Mouse (Mus musculus) right cerebral cortex, postnatal 36 days (tissue): ENCODE results near the gene Ypel2.

ENCODE experiments used
- DNase-seq, 2 experiments: peaks; one replicate each; pipeline ENCODE4 v3.0.0; 2022; ENCODE audit warnings: low spot score in 2 of 2, mixed read lengths in 1 of 2

Ypel2 gene

DNA sequence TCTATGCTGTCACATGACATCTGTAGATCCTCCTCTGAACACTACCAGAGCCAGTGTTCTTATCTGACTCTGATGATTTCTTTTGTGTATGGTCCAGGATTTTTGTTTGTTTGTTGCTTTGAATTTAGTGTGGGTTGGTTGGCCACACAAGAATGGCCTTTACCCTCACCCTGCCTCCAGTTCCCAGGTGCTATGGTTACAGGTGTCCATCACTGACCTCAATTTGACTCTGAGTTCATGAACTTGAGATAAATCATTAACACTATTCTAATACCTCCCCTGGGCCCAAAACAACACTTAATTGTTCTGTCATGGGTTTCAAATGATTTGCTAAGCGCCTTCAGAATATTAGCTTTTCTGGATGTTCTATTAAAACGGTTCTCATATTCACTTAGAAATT lies 61.3 kb downstream of the Ypel2 start:
- no peak for DNase-seq

DNA sequence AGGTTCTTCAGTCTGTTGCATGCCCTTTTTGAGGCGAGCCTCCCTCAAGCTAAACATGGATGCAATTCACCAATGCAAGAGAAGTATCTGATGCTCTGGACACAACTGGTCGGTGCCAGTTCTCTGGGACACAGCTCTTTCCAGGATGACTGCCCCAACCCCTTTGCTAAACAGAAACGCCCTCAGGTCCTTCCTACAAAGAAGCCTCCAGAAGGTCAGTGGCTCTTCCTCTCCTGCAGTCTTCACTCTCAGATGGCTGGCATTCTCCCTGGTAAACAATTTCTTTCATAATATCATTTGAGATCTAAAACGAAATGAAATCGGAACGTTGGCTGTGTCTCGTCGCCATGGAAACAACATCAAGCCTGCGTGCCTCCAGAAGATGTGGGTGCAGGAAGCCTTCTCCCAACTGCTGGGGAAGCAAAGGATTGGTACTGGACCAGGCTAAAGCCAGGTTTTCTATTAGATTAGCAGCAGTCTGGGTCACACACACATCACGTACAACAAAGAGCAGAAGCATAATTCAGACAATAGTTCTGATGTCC lies 62.8 kb downstream of the Ypel2 start:
- peak; percentile 70 to 74 for DNase-seq

DNA sequence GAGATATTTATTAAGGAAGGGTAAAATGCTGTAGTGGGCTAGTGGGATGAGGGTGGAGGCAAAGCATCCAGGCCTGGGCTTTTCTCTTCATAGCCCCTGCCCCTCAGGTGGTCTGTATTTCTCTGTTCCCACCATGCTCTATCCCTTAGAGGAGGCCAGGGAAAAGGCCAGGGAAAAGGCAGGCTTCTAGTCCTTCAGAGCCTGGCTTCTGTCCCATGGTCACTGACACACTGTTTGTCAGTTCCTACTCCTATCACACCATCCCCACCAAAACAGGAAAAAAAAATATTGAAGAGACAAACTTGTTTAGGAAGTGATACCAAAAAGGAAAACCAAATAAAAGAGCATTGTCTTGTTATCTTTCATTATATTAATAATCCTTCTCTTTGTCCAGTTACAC lies 63.5 kb downstream of the Ypel2 start:
- DNase-seq, result no peak

DNA sequence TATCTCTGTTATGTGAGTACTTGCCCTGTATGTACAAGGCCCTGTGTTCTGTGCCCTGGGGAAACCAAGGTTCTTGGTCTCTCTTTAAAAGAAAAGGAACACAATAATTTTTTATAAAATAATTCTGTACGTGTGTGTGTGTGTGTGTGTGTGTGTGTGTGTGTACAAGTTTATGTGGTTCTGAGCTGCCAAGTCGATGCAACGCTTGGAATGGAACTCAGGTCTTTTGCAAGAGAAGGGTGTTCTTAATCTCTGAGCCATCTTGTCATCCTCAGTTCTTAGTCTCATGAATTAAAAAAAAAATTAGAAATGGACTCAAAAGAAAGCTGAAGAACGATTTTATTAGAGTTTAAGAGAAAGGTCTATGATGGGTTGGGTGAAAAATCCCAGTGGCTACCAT lies 64.0 kb downstream of the Ypel2 start:
- no peak for DNase-seq

DNA sequence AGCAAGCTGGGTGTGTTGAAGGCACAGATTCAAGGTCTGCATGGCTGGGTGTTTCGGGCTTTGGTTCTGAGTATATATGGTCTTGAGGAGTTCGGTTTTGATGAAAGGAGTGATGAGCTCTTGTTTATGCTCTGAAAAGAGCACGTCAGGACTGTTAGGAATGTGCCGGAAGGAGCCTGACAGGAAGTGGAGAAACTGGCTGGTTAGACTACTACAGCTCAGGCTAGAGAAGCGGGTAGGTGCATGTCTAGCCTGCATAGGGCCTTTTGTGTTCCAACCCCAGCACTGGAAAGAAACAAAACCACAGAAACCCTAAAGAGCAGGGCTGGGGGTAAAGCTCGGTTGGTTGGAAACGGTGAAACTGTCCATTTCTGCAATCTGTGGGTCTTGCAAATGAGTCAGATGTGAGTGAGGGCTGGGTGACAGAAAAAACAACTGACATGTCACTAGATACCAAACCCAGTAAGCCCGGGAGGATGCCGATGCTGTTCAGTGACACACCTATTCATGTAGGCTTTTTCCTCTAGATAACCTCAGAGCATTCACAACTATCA lies 68.3 kb downstream of the Ypel2 start:
- no peak for DNase-seq

- no peak for DNase-seq
Measured at GRCm38 (mm10) chr11:86924629-86925028, 68.9 kb downstream of the Ypel2 start.

DNA sequence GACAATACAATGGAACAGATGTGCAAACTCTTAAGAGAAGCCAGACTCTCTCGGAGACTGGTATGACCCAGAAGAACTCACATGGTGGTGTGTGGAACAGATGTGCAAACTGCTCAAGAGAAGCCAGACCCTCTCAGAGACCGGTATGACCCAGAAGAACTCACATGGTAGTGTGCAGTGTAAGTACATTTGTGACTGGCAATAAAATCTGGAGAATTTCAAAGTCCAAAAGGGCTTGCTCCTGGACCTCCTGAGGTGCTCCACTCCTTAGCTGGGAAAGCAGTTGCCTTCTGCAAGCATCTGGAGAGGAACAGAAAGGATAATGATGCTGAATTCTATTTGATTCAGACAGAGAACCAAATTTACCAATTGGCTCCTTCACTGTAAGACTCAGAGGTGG lies 69.9 kb downstream of the Ypel2 start:
- DNase-seq, result no peak

GRCm38 (mm10) chr11:86922029-86922428 lies 71.5 kb downstream of the Ypel2 start:
- no peak for DNase-seq

GRCm38 (mm10) chr11:86921335-86921734 lies 72.2 kb downstream of the Ypel2 start:
- no peak for DNase-seq

GRCm38 (mm10) chr11:86920111-86921080 lies 73.1 kb downstream of the Ypel2 start:
- peak in 1 of 2 experiments; percentile 25 for DNase-seq

DNA sequence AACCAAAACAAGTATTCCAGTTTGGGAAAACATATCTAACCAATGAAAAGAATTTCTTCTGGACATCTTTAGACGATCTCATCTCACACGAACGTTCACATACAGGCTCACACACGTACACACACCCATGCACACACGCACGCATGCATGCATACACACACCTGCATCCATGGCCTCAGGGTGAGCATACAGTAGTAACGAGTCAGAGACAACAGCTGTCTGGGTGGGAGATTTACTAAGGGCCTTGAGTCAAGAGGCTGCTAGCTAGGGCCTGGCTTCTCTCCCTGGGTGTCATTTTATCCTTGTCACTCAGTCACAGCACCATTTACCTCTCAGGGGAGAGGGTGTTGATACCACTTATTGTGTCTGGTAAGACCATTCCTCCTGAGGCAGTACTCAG lies 74.0 kb downstream of the Ypel2 start:
- DNase-seq, result no peak

DNA sequence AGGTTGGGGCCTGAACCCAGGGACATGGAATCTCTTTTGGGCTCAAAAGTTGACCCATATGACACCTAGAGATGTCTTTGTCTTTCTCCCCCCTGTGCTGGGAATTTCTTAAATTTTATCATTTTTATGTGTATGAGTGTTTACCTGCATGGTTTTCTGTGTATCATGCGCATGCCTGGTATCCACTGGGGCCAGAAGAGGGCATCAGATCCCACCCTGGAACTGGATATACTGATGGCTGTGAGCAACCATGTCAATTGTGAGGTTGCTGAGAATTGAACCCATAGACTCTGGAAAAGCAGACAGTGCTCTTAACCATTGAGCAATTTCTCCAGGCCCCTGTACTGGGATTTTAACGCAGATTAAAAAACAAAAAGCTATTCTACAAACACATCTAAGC lies 76.0 kb downstream of the Ypel2 start:
- DNase-seq, result no peak

GRCm38 (mm10) chr11:86916596-86917249 lies 76.8 kb downstream of the Ypel2 start:
- peak in 1 of 2 experiments; percentile 50 for DNase-seq

- peak; percentile 59 to 72 for DNase-seq
Measured at GRCm38 (mm10) chr11:86914329-86914728, 79.2 kb downstream of the Ypel2 start.

DNA sequence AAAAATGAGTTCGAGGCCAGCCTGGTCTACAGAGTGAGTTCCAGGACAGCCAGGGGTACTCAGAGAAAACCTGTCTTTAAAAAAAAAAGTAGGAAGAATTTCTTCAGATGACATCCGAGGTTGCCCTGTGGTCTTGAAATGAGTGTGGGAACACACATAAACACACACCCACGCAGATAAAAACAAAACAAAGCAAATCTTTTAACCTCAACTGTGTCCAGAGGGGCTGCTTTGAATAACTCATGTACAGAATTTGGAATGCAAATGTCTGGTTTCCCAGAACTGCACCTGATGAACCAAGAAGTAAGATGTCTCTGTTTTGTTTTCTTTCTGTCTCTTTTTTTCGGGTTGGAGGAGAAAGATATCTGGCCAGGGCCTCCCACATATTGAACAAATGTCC lies 83.3 kb downstream of the Ypel2 start:
- no peak for DNase-seq

DNA sequence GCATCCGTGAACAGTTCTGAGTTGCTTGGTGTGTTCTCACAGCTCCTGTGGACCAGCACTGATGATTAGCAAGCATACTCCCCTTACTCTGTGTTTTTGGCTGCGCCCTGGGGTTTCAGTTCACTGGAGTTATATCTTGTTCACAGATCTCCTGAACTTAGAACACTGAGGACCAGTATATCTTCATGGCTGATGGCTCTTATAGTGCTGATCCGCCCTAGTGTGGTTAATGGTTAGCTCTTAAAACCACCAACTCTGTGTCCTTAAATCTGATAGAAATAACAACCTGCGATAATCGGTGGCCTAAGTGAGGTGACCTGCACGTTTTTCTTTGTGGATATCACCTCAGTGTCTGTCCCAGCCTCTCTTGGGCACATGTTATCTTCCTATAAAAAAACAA lies 84.5 kb downstream of the Ypel2 start:
- DNase-seq, result no peak

DNA sequence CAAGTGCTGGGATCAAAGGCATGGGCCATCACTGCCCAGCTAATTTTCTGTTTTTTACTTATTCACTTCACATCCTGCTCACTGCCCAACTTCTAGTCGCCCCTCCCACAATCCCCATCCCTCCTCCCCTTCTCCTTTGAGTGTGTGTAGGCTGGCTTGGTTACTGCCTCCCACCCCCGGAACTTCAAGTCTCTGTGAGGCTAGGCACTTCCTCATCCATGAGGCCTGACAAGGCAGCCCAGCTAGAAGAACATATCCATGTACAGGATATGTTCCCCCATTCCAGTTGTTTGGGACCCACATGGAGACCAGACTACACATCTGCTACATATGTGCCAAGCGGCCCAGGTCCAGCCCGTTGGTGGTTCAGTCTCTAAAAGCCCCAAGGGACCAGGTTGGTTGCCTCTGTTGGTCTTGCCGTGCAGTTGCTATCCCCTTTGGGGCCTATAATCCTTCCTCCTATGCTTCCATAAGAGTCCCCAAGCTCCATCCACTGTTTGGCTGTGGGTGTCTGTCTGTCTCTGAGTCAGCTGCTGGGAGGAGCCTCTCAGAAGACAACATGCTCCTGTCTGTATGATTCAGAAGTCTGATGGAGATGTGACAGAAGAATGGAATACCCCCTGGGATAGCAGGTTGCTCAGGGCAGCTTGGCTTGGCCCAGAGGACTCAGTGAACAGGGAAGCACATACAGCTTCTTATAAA lies 85.5 kb downstream of the Ypel2 start:
- no peak for DNase-seq

DNA sequence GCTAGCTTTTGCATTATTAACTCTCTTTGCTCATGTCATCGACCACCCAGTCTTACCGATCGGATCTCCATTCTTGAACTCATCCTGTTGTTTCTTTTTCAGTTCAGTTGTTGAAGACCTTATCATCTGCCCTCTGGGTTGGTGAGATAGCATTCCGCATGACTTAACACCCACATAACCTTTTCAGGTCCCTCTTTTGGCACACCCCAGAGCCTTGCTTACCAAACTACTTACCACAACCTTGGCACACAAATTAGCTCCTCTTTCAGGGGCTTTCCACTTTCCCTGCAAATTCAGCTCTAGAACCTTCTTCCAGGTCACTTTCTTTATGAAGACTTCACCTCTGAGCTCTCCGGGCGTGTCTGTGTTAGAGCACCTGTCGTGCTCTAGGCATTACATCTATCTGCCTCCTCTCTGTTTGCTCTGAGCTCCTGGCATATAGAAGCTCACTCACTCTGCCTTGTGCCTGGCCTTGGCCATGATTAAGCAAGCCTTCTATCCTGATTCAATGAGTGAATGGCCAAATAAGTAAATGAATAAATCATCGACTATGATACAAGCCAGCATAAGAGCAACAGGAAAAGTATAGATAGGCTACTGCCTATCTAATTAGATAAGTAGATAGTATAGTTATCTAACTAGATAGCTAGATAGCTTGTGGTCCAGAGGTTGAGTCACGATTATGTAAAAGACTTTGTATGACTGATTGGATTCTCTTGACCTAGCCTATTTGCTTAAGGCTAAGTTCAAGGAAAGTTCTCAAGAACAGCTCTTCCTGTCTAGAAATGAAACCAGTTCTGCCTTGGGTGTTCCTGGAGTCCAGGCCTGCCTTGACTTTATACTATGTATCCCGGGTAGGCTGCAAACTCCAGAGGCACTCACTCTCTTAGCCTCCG lies 86.5 kb downstream of the Ypel2 start:
- no peak for DNase-seq

- no peak for DNase-seq
Measured at GRCm38 (mm10) chr11:86906257-86906656, 87.2 kb downstream of the Ypel2 start.

GRCm38 (mm10) chr11:86905261-86905660 lies 88.2 kb downstream of the Ypel2 start:
- DNase-seq, result no peak

GRCm38 (mm10) chr11:86904706-86905105 lies 88.8 kb downstream of the Ypel2 start:
- no peak for DNase-seq
